Mouse (Mus musculus) naive thymus-derived CD4-positive, alpha-beta T cell, adult 2 months (primary cell): ENCODE measurements around the gene Mrpl3.
"Not testable (repeated sequence)": the region's sequence is repeated elsewhere in the genome, so short reads cannot be mapped to it uniquely, and the experiment has no call there.

Experiments
- DNase-seq: peaks from one replicate; pipeline ENCODE4 v3.0.0-alpha.2; 2011; ENCODE audit warnings: low read depth

Gene Mrpl3

DNA sequence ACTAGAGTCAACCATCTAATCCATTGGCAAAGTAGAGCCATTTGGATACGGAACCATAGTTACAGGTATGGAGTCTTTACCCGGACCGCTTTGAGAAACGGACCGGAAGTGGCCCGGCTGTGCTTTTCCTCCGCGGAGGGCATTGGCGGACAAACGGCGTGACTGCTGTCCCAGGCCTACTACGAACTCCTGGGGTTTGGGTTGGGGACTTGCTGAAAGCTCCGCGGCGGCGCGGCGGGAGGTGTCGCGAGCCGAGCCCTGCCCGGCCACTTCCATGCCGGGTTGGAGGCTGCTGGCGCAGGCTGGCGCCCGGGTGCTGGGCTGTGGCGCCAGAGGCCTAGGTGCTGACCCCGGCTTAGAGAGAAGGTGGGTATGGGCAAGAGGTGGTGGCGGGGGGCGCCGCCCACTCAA is at the start of gene Mrpl3:
TSS of gene Mrpl3 (plus strand) at position 93 of the 411 bp plus-strand sequence.
- peak; percentile 92 for DNase-seq

DNA sequence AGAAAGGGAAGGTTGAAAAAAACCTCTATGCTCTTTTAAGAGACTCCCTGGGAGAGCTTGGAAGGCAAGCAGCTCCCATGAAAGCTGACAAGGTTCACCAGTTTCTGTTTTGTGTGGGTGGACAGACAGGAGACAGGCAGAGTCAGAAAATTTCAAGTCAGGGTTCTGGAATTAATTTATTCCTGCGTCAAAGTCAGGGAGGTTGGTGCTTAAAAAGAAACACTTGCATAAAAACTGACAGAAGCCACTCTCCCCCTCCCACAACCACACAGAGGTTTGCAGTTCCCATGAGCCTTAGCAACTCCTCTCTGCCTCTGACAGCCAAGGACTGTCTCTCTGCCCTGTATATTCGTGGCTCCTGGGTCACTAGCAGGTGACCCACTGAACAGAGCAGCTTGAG is 42.3 kb upstream of the Mrpl3 start:
- DNase-seq = no peak

DNA sequence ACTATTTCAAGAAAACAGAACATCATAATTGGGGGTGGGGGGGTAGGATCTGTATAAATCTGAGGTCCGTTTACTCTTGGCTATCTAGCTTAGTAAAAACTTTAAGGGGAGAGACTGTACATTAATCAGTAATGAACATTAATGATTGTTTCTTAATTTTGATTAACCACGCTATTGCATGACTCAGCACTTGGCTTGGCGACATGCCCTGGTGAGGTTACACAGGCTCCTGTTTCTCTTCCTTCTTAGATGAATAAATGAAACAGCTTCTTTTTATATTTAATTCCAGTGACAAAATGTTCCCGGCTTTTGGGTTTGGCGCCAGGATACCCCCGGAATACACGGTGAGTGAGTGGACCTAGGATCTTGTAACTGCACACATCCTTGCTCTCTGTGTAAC is 34.9 kb upstream of the Mrpl3 start:
- DNase-seq = no peak

DNA sequence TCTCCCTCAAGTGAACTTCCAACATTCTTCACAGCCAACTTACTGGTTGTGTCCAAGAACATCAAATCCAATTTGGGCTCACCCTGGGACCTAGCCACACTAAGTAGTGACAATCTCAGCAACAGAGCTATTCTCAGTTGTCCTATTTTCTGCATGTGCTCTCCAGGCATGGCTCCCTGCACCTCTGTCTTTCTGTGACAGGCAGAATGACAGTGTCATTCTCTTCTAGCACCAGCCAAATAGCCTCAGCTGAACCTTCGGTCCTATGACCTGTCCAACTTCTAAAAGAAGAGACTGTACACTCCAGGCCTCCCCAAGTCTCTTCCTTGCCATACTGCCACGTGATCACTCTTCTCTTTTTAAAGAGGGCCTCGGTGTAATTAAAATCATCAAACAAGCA is 24.7 kb upstream of the Mrpl3 start:
- no peak for DNase-seq

DNA sequence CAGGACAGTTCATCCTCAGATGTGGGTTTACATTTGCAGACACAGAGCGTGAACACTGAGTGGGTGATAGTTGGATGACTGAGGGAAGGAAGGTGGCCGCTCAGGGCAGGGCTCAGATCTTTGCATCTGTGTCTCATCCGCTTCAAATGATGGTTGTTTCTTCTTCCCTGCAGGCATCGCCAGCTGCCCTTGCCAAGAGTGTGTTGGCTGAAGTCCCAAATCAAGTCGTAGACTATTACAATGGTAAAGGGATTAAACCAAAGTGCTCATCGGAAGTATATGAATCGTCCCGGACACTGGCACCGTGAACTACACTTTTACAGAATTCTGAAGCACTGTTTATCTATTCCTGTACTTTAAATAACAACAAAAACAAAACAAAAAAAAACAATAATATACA is 20.5 kb upstream of the Mrpl3 start:
- DNase-seq = no peak

DNA sequence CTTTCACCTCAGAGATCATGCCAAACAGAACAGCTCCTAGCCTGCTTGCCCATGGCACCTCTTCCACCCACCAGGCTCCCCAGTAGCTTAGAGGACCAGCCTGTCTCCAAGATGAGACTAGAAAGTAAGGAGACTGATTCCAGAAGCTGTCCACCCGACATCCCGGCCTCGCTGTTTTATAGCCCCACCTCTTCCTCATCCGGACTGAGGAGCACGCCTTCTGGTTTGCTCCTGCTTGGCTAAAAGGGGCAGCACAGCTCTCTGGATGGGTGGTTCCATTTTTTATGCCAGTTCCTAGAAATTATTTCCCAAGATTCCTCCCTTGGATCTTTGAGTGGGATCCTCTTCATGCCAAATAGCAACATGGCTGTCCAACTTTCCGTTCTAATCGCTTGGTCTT is 19.4 kb upstream of the Mrpl3 start:
- no peak for DNase-seq

DNA sequence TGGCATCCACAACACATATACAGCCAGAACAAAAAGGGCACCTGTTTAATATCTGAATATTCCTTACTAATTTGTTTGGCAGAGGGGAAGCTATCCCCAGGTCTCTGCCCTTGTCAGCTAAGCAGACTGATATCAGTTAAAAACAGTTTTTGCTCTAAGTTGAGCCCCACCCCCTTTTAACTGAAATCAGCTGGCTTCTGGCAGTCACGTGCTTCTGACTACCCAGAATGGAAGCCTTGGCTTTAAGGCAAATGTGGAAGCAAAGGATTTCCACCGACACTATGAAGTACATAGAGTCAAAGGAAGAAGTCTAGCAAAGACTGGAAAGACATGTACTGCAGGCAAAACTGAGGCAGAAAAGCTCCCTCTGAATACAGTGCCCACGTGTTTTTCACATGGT is 15.2 kb upstream of the Mrpl3 start:
- DNase-seq = no peak

DNA sequence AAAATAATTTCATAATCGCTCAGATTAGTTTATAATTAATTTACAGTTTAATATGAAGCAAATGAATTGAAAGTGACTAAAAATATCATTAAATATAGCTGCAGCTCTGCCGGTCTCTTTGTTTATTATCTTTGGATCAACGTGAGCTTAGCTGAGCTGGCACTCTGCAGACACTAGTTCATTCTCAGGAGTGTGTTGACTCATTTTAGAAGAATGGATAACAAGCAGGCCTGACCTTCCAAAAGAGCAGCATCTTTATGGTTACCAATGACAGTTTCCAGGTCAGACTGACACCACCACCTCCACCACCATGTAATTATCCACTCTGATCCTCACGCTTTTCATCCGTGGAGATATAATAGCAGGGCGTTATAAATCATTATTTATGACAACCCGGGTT is 7.0 kb upstream of the Mrpl3 start:
- DNase-seq = no peak

DNA sequence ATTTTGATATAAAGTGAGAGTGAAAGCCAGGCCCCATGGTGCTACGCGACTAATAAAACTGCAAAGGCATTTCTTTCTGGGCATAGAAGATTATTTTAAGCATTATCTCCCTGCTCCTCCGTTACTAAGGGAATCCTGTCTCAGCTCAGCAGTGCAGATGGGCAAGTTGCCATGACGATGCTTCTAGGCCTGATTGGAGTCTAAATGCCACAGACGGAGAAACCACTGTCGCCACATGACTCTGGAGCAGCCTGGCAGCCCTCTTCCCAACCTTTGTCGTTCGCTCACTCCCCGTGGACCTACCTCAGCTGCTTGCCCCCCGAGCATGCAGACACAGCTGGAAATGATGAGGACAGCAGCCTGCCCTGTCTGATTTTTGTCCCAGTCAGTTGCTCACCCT is 4.7 kb upstream of the Mrpl3 start:
- DNase-seq = no peak

DNA sequence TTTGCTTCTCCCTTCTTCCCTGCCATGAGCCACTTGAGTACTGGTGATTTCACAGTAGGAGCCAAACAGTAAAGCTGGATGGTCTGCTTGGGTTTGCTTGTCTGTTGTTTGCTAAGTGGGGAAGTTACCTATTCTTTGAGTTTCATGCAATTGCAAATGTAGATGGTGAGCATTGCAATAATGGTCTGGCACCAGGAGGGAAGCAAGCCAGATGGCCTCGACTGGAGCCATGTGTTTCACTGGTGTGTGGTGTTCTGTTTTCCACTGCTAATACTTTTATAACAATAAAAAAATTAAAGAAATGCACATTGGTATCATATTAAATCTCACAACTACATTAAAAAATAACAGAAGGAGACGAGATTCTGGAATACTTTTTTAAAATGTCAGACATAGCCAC is 3.4 kb upstream of the Mrpl3 start:
- no peak for DNase-seq

DNA sequence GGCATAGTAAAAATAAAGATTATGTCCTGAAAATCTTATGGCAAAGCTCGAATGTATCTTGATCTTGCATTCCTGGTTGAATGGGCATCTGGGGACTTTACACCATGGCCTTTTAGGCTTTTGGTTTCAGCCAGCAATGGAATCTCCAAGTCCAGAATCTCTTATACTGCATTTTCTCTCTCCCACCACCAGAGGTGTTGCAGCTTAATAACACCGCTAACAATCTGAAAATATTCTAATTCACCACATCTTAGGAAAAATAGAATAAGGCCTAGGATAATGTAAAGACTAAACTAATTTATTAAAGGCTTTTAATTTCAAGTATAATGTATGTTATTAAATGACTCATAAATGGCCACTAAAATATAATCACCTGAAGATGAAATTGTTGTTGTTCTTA is 2.8 kb upstream of the Mrpl3 start:
- no peak for DNase-seq

DNA sequence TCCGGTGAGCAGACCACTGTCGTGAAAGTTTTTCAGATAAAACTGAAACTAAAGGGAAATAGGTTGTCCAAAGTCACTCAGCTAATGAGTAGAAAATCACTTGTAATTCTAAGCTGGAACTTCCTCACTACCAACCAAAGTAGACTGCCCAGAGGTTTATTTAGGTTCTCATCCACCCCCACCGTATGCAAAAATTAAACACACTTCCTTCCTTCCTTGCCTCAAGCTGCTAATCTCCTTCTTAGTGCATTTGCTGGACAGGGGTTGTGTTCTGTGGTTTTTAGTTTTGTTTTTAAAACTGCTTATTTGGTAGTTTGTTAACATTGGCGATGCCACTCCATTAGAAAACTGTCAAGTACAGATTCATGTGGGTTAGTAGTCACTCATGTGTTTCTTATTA is 773 bp downstream of the Mrpl3 start:
- DNase-seq = no peak

DNA sequence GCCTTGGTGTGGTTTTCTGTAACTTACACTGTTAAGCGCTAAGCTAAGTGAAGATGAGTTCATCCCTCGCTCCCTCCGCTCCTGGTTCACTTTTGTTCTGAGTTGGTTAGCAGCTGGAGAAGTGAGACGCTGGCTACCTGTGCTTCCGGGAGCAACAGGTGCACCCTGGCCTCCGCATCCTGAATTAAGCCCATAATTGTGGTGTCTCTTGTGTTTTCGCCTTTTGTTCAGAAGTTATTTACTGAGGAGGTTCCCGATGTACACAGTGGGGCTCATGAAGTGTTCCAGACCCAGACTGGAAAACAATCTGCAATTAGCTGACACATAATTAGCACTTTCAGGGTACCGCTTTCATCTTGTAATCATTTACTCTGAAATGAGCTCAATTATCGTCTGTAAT is 16.1 kb downstream of the Mrpl3 start:
- no peak for DNase-seq

DNA sequence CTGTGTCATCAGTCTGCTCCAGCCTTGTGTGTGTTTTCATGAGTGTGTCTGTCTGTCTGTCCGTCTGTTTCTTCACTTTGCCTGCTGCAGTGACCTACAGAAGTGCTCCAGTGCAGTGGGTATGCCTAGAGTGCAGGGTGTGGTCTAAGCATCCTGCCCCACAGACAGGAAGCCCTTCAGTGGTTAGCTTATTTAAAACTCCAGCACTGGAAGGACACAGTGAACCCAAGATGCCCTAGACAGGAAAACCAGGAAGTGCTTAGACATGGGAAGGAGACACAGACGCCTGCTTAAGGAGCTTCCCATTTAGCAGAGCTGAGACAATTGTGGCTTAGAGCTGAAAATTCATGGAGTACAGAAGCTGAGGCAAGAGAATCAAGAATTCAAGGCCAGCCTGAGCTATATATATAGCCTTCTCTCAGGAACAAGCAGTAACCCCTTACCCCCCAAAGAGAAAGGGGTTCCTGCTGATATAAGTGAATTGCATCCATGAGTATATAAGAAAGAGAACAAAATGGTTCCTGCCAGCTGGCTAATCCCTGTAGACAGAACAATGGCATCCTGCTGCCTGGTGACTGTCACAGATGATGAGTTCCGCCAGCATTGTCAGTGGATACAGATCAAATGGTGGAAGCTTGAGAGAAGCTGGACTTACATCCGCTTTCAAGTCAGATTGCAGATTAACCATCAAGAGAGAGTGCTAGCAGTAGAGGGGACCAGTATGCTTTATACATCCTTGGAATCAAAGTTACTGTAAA is 20.1 kb downstream of the Mrpl3 start:
- DNase-seq = no peak

DNA sequence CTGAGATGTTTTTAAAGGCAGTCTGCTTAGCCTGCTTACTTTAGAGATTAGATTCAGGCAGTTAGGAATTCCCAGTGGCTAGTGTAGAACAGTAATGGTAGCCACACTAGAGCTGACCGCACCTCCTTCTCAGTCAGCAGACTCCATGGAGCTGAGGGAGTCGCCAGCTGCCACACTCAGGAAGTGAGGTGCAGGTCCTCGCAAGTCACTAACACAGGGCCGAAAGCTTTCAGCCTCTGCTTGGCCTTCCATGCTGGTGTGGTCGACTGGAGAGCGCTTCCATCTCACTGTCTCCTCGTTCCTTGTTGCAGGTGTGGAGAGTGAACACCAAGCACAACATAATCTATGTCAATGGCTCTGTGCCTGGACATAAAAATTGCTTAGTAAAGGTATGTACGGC is 21.8 kb downstream of the Mrpl3 start:
- DNase-seq = no peak

DNA sequence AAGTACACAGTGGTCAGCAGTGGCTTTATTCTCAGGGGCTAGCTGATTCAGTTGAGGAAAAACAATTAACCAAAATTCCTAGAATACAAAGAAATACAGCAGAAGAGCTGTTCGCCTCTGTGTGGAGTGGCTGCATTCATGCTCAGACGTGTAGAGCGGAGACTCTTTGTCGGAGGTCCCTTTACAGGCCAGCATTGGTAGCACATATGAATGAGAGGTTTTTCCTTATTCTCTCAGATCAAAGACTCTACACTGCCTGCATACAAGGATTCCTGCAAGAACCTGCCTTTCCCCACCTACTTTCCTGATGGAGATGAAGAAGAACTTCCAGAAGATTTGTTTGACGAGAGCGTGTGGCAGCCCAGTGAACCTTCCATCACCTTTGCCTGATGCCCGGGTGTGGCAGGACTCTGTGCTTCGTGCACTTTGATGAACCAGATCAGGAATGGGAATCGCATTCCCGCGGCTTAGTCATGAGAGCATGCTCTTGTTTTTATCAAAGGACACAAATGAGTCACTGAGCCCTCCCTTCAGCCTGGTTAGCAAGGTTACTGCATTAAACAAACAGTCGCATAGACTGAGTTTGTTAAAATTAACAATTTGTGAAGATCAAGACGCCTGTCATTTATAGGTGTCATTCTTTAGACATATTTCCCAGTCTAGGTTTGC is 23.9 kb downstream of the Mrpl3 start:
- DNase-seq = no peak

DNA sequence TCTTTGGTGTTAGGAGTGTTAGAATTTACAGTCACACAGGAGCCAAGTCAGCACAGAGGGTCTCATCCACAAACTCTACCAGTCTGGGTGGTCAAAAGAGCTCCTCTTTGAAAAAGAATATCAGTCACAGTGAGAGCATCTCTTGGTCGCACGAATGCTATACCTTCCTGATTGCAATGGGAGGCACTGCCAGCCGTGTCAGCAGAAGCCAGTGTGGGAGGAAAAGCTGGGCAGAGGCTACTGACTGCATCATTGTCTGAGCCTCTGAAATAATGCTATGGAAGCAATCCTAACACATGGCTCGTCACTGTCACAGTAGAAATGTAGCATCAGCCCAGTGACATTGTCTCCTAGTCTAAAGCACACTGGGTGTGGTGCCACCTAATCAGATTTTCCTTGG is 25.4 kb downstream of the Mrpl3 start:
- DNase-seq = no peak

DNA sequence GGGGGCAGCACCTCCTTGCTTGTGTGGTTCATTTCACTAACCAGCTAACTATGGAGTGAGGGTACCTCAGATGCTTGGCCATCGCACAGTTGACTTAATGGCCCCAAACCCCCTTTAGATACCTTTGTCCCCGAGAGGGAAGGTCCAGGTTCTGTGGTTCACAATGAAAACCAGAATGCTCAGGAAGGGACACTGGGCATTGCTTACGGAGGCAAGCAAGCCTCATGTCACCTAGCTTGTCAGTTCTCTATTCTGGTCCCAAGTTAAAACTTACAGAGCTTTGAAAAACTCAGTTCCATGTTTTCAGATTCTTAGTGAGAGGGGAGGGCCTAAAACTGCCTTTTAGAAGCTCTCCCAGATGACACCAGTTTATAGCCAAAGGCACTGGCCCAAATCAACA is 27.2 kb downstream of the Mrpl3 start:
- no peak for DNase-seq

DNA sequence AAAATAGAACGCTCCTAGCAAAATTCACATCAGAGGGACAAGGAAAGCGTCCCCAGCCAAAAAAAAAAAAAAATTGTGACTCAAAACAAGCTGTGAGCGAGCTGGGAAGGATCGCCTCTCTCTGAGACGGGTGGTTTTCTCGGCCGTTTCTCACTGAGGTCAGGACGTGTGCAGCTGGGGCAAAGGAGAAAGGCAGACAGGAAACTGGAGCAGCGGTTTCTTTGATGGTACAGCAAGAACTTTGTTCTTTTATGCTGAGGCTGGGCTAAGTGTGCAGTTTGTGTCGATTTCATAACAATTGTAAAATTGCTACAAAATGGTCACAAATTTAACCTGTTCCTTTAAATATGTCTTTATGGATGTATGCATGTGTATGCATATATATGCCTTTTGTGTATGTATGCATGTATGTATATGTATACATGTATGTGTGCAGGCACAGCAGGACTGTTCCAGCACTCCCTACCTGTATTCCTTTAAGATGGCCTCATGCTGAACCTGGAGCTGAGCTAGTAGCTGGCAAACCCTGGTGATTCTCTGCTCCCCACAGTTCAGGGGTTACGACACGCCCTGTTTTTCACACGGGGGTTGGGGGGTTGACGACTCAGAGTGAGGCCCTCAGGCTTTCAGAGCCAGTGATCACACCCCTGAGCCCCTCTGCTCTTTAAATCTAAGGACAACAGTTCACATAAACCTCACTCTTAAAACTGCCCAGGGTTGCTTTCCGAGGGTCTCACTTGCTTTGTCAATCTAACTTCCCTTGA is 48.0 kb downstream of the Mrpl3 start:
- peak; percentile 73 for DNase-seq

DNA sequence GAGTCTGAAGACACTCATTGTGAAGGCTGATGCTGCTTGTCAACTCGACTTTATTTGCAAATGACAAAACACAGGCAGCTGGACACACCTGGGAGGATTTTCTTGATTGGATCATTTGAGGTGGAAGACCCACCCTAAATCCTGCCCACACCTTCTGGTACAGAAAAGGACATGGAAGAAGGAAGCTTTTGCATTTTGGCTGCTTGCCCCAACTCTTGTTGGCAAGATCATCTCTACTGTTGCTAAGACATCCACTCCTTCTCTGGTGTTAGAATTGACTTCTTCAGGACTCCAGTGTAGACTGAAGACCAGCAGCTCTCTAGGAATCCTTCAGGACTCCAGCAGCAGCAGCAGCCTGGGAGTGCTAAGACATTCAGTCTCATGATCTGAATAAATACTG is 48.9 kb downstream of the Mrpl3 start:
- DNase-seq = peak; percentile 11

DNA sequence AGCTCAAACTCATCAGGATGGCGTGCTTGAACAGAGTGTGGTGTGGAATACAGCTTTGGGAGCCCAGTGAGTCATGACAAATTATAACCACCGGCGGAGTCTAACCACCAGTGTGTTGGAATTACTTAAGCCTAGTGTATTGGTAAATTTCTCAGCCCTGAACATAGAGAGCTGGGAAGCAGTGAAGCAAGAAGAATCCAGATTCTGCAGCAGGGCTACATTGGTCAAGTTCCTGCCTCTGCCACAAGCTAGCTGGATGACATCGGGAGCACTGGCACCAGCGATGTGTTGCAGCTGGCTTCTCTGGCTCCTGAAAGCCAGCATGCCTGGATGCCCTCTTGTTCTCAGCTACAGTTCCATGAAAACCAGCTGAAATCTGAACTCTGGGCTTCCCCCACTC is 50.9 kb downstream of the Mrpl3 start:
- DNase-seq = no peak

DNA sequence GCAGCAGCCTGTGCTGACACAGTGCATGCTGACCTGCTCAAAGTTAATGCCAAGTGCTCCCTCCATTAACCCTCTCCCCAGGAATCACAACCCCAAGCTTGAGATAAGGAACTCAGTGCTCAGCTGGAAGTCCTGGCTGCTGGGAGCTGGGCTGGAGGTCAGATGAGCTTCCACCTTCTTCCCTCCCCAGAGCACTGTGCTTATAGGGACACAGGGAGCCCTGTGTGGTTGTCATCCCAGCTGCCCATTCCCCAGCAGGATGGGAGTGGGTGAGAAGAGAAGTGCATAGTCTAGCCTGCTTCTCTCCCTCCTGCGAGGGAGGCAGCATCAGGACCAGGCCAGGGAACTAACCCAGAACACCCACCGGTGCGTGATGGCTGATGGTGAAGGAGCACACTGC is 72.2 kb downstream of the Mrpl3 start:
- DNase-seq = not testable (repeated sequence)
